Mouse (Mus musculus) thymus, adult 2 months (tissue): ENCODE results near the gene Mical2. TPM values are rescaled to one million over a fixed set of nuclear protein-coding genes. Genes with fewer than 3 reads are reported as not detected.
A peak's percentile ranks its signal among the peaks of the same experiment; 100 is the strongest.

ENCODE experiments used
- DNase-seq: peaks from one replicate; pipeline ENCODE4 v3.0.0; 2021
- H3K27ac ChIP-seq: fragments of 200-500 bp; 2 replicates; pipeline ENCODE4 v1.5.1; 2012; ENCODE audit warnings: low read length, control low read depth; ENCODE audit not compliant: control insufficient read depth, insufficient read depth
- H3K27me3 ChIP-seq: fragments of 200-500 bp; 2 replicates; pipeline ENCODE4 v1.6.1; 2012; ENCODE audit warnings: mild to moderate bottlenecking, low read length, moderate library complexity, mixed read lengths; ENCODE audit not compliant: control insufficient read depth, insufficient read depth
- H3K36me3 ChIP-seq: fragments of 200-500 bp; 2 replicates; pipeline ENCODE4 v1.6.1; 2012; ENCODE audit warnings: mild to moderate bottlenecking, low read length, moderate library complexity; ENCODE audit not compliant: control insufficient read depth, insufficient read depth
- H3K4me1 ChIP-seq: fragments of 200-500 bp; replicated peaks from 2 replicates; pipeline ENCODE4 v1.6.1; 2012; ENCODE audit warnings: low read length; ENCODE audit not compliant: control insufficient read depth, insufficient read depth
- H3K4me3 ChIP-seq: fragments of 200-500 bp; 2 replicates; pipeline ENCODE4 v1.5.1; 2012; ENCODE audit warnings: mild to moderate bottlenecking, low read length, control low read depth, moderate library complexity; ENCODE audit not compliant: control insufficient read depth, insufficient read depth
- CTCF ChIP-seq: fragments of 200-500 bp; IDR thresholded peaks from 2 replicates; pipeline ENCODE4 v1.5.1; 2012; ENCODE audit warnings: mild to moderate bottlenecking, control low read depth, low read length, moderate library complexity, borderline replicate concordance; ENCODE audit not compliant: control insufficient read depth, poor library complexity, insufficient read depth; ENCODE audit errors: extremely low read depth
- POLR2A ChIP-seq: fragments of 200-500 bp; IDR thresholded peaks from 2 replicates; pipeline ENCODE4 v1.6.1; 2012; ENCODE audit warnings: mild to moderate bottlenecking, low read length, control low read depth, moderate library complexity; ENCODE audit not compliant: control insufficient read depth, poor library complexity, insufficient read depth; ENCODE audit errors: extremely low read depth
- WGBS: fragments of 180-500 bp; shearing (Covaris S2); methylation state at CpG from one replicate; pipeline ENCODE4 v1.1.7; 2018; 5-methylcytosine and 5-hydroxymethylcytosine counted together
- polyA plus RNA-seq: library from polyadenylated mRNA; depleted of rRNA; stranded (reverse); fragments of >200 nt; gene quantifications from 2 replicates; pipeline ENCODE4 v1.2.3, GENCODE M21; 2012

The Mical2 gene
- polyA plus RNA-seq, 1 experiment: 3.5 TPM

GRCm38 (mm10) chr7:112359594-112359993 is 133.9 kb downstream of the Mical2 start:
- no peaks in the 10 kb centered on the region for H3K36me3 ChIP-seq
- no peak for TF ChIP-seq POLR2A
- no peak for TF ChIP-seq CTCF
- DNase-seq: no peak
- WGBS: 96% methylated on average over 3 of the region's 3 CpGs
- H3K27ac ChIP-seq: no peak overlapping the region
- H3K4me3 ChIP-seq: no peak overlapping the region
- no peaks in the 10 kb centered on the region for H3K4me1 ChIP-seq
- no peaks in the 10 kb centered on the region for H3K27me3 ChIP-seq

- Histone ChIP-seq H3K27me3 (no peaks in the 10 kb centered on the region), H3K4me3 (no peak overlapping the region), H3K36me3 (no peaks in the 10 kb centered on the region), H3K27ac (no peak overlapping the region), H3K4me1 (no peaks in the 10 kb centered on the region)
- TF ChIP-seq POLR2A: no peak
- no peak for TF ChIP-seq CTCF
- 87% methylated on average over 7 of the region's 7 CpGs for WGBS
- no peak for DNase-seq
These were observed 137.0 kb downstream of the Mical2 start for GRCm38 (mm10) chr7:112362574-112363200.

GRCm38 (mm10) chr7:112365864-112366263 is 140.2 kb downstream of the Mical2 start:
- no peak for TF ChIP-seq POLR2A
- no peak for TF ChIP-seq CTCF
- DNase-seq: no peak
- H3K4me3 ChIP-seq: no peak overlapping the region
- H3K4me1 ChIP-seq: no peaks in the 10 kb centered on the region
- no peaks in the 10 kb centered on the region for H3K27me3 ChIP-seq
- 97% methylated on average over 3 of the region's 3 CpGs for WGBS
- H3K27ac ChIP-seq: no peak overlapping the region
- H3K36me3 ChIP-seq: no peaks in the 10 kb centered on the region

- H3K36me3 ChIP-seq: no peaks in the 10 kb centered on the region
- peak; percentile 76 for DNase-seq
- H3K27me3 ChIP-seq: no peaks in the 10 kb centered on the region
- peak; percentile 85; the same call in 1 of the 2 replicates for TF ChIP-seq CTCF
- no peak for TF ChIP-seq POLR2A
- no peaks in the 10 kb centered on the region for H3K4me1 ChIP-seq
- no peak overlapping the region for H3K27ac ChIP-seq
- 41% methylated on average over 2 of the region's 2 CpGs for WGBS
- H3K4me3 ChIP-seq: no peak overlapping the region
These were observed 143.4 kb downstream of the Mical2 start for GRCm38 (mm10) chr7:112369046-112369445.

- DNase-seq: no peak
- Histone ChIP-seq H3K36me3 (no peaks in the 10 kb centered on the region), H3K27ac (no peak overlapping the region), H3K4me1 (0 out of 2 replicates have a peak, but pooled peaks cover 1% of the 10 kb centered on the region), H3K27me3 (no peaks in the 10 kb centered on the region), H3K4me3 (no peak overlapping the region)
- TF ChIP-seq CTCF: no peak
- TF ChIP-seq POLR2A: no peak
- 93% methylated on average over 3 of the region's 3 CpGs for WGBS
These were observed 144.3 kb downstream of the Mical2 start for GRCm38 (mm10) chr7:112369977-112370376.

GRCm38 (mm10) chr7:112371387-112371786 is 145.7 kb downstream of the Mical2 start:
- DNase-seq: no peak

More at GRCm38 (mm10) chr7:112371387-112371786, 145.7 kb downstream of the Mical2 start:
- Histone ChIP-seq H3K27ac (no peak overlapping the region), H3K4me1 (0 out of 2 replicates have a peak, but pooled peaks cover 4% of the 10 kb centered on the region), H3K4me3 (no peak overlapping the region), H3K27me3 (no peaks in the 10 kb centered on the region), H3K36me3 (no peaks in the 10 kb centered on the region)
- 78% methylated on average over 2 of the region's 2 CpGs for WGBS
- TF ChIP-seq POLR2A (no peak), CTCF (no peak)
